Mouse (Mus musculus): ENCODE measurements around the gene 1110032A03Rik.

The 1110032A03Rik gene

GRCm38 (mm10) chr9:50770011-50770410, 5.3 kb downstream of the 1110032A03Rik start:
- no peak for DNase-seq (ENCODE audit: low spot score)

DNA sequence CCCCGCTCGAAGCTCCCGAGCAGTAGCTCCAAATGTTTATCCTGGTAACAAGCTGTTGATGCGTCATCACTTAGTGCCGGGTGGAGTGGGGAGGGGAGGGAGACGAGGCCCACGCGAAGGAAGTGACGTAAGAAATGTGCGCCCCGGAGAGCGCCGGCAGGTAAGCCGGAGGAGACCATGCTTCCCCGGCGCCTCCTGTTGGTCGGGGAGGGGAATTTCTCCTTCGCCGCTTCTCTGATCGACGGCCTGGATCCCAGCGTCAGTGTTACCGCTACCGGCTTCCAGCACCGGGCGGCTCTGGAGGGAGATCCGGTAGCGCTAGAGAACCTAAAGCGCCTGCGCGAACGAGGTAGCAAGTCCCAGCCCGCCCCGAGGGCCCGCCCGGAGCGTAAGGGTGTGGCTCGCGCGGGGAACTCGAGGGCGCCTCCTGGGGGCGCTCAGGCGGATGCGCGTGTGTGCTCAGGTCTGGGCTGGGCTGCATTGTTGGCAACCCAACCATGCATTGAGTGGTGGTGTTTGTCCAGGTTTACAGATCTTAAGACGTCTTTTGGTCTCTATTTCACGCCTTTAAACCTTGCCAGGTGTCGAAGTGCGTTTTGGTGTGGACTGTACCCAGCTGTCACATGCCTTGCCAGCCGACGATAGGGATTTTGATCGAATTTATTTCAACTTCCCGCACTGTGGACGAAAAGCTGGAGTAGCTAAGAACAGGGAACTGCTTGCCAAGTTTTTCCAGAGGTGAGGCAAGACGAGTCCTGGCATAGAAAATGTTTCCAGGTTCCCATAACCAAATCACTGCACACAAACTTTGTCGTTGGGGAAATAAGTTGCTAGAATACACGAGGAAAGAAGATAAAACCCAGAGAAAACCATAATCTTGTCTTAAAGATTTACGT, 7.0 kb downstream of the 1110032A03Rik start, which contains the start of gene Fdxacb1:
Gene Fdxacb1, plus strand, starts transcription at position 130 of the 896 bp plus-strand sequence.
- peak; percentile 98 for DNase-seq (ENCODE audit: low spot score)

GRCm38 (mm10) chr9:50767531-50768106, 7.7 kb downstream of the 1110032A03Rik start:
- DNase-seq (ENCODE audit: low spot score), result no peak

GRCm38 (mm10) chr9:50763331-50763730, 12.0 kb downstream of the 1110032A03Rik start:
- no peak for DNase-seq (ENCODE audit: low spot score)

DNA sequence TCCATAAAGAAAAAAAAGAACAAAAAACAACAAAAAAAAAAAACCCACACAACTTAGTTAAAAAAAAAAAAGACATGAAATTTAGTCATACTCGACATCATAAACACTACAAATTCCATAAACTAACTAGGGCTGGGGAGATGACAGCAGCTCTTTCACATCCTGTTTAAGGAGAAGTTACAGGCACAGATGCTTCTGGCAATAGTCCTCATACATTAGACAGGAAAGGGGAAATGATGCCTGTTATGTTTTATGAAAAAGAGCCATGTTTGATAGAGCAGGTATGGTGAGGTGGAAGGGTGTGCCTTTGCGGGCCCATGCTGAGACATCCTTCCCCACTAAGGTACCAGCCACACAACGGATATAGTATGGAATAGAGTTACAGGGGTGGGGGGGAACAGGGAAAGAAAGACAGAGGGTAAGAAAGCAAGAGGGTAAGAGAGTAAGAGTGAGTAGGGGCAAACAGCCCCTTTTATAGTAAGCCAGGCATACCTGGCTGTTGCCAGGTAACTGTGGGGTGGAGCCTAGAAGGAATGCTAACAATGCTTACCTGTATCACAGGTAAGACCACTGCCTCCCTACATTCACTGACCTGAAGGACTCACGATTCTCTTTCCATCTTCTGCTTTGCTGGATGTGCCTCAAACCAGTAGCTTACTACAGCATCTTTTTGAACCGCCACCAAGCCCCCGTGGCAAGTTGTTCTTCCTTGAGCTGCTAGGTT, 13.6 kb downstream of the 1110032A03Rik start:
- no peak for DNase-seq (ENCODE audit: low spot score)

GRCm38 (mm10) chr9:50756711-50757110, 18.6 kb downstream of the 1110032A03Rik start:
- DNase-seq (ENCODE audit: low spot score), result no peak

GRCm38 (mm10) chr9:50753947-50754346, 21.4 kb downstream of the 1110032A03Rik start:
- DNase-seq (ENCODE audit: low spot score), result no peak

GRCm38 (mm10) chr9:50752784-50753615, 22.3 kb downstream of the 1110032A03Rik start:
- no peak for DNase-seq (ENCODE audit: low spot score)

GRCm38 (mm10) chr9:50752054-50752602, 23.2 kb downstream of the 1110032A03Rik start, which contains the start of gene Hspb2:
Gene Hspb2 (minus strand): TSS chr9:50752354.
- DNase-seq (ENCODE audit: low spot score), result no peak

GRCm38 (mm10) chr9:50751323-50751722, 24.0 kb downstream of the 1110032A03Rik start, which contains the start of gene Cryab:
Gene Cryab (plus strand): TSS chr9:50751325.
- no peak for DNase-seq (ENCODE audit: low spot score)

- no peak for DNase-seq (ENCODE audit: low spot score)
Measured at GRCm38 (mm10) chr9:50750706-50751105, 24.6 kb downstream of the 1110032A03Rik start.

GRCm38 (mm10) chr9:50746214-50746677, 29.1 kb downstream of the 1110032A03Rik start, which contains the start of gene 2310030G06Rik:
Gene 2310030G06Rik (minus strand): TSS chr9:50746536.
- no peak for DNase-seq (ENCODE audit: low spot score)

- DNase-seq (ENCODE audit: low spot score), result no peak
Measured at GRCm38 (mm10) chr9:50745806-50746205, 29.5 kb downstream of the 1110032A03Rik start.

GRCm38 (mm10) chr9:50742744-50743143, 32.6 kb downstream of the 1110032A03Rik start:
- no peak for DNase-seq (ENCODE audit: low spot score)

DNA sequence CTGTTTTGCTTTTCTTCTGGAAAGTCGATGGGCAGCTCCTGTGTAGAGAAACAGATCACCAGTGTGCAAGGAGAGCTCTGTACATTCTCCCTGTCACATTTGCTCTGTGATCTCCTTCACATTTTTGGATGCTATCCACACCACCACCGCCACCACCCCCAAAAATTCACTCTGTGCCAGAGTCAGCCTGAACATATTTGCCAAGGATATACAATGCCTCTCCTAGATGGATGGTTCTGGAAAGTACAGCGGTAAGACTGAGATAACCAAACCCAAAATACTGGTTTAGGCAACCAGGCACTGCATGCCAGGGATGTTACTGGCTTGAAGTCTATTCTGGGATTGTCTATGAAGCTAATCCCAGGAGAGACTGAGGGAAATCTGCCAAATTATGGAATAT, 33.1 kb downstream of the 1110032A03Rik start:
- DNase-seq (ENCODE audit: low spot score), result no peak

- no peak for DNase-seq (ENCODE audit: low spot score)
Measured at GRCm38 (mm10) chr9:50740867-50741784, 34.2 kb downstream of the 1110032A03Rik start.

- peak; percentile 86 for DNase-seq (ENCODE audit: low spot score)
Measured at GRCm38 (mm10) chr9:50738914-50739870, 36.1 kb downstream of the 1110032A03Rik start, which contains the start of gene Dixdc1. Gene Dixdc1 (minus strand): TSS chr9:50739517.

DNA sequence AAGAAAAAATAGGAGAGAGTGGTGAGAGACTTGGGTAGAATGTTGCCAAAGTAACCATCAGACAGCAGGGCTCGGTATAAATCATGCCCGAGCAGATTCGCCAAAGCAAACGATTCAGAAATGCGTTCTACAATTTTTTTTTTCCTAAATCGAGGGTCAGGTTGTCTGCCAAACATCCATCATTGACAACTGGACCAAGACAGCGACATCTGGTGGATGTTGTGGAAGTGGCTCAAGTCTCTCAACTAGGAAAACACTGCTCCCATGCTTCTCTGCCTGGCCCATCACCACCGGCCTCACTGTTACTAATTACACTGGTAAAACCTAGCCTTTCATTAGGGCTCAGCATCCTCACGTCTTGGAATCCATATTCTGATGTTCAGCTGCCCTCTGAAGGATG, 40.3 kb downstream of the 1110032A03Rik start:
- peak; percentile 54 for DNase-seq (ENCODE audit: low spot score)

DNA sequence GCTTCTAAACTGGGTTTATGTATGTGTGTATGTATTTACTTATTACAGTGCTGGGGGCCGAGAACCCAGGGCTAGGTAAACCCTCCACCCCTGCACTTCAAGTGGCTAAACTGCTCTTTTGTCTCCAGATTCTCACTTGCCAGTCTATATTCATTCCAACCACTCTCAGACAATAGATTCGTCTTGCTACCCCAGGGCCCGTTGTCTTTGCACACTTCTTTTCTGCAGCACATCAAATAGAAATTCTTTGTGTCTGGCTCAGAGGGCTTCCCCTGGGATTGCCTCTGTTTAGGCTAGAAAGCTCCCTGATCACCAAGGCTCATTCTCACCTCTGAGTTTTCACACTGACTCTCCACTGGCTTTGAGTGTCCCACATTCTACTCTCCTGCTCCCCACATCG, 42.8 kb downstream of the 1110032A03Rik start:
- no peak for DNase-seq (ENCODE audit: low spot score)
